Mouse (Mus musculus) CH12.LX (cell line): ENCODE measurements around the gene Psmd3. TPM values are rescaled to one million over a fixed set of nuclear protein-coding genes. Genes with fewer than 3 reads are reported as not detected.
"Not testable (repeated sequence)": the region's sequence is repeated elsewhere in the genome, so short reads cannot be mapped to it uniquely, and the experiment has no call there.

Experiments used
- DNase-seq: peaks from one replicate; pipeline ENCODE4 v3.0.0-alpha.2; 2013; ENCODE audit errors: extremely low read depth
- H3K27ac ChIP-seq: 2 replicates; pipeline ENCODE4 v1.5.1; 2012; ENCODE audit warnings: low read depth, mild to moderate bottlenecking, control low read depth, moderate library complexity; ENCODE audit not compliant: insufficient read depth
- H3K27me3 ChIP-seq: replicated peaks from 2 replicates; pipeline ENCODE3; 2012; ENCODE audit warnings: inconsistent platforms
- H3K36me3 ChIP-seq, 2 experiments: replicated peaks in 1 of 2; 2 replicates each; pipeline versions ENCODE3 to v1.6.1; 2012; ENCODE audit warnings: inconsistent platforms in 1 of 2, low read length in 1 of 2, mild to moderate bottlenecking in 1 of 2, mixed read lengths in 1 of 2, moderate library complexity in 1 of 2; ENCODE audit not compliant: control insufficient read depth in 1 of 2, insufficient read depth in 1 of 2
- H3K4me1 ChIP-seq, 2 experiments: 2 replicates each; pipeline ENCODE4 v1.6.1; 2012; ENCODE audit warnings: inconsistent platforms in 1 of 2, moderate library complexity in 1 of 2; ENCODE audit not compliant: insufficient read depth in 2 of 2, control insufficient read depth in 1 of 2
- H3K4me2 ChIP-seq: 2 replicates; pipeline ENCODE4 v1.6.1; 2012; ENCODE audit warnings: low read depth, mild to moderate bottlenecking, control low read depth; ENCODE audit not compliant: poor library complexity, insufficient read depth, severe bottlenecking
- H3K4me3 ChIP-seq, 3 experiments: fragments of 150-350 bp in 1 of 3; sonication (generic) in 1 of 3; replicated peaks in 1 of 3; 2 replicates each; pipeline versions ENCODE3 to v1.5.1; 2011 to 2012; ENCODE audit warnings: low read depth in 2 of 3, low read length in 2 of 3, mild to moderate bottlenecking in 2 of 3, moderate library complexity in 2 of 3, control low read depth in 1 of 3, improper control_type of control experiment in 1 of 3, inconsistent platforms in 1 of 3, mixed read lengths in 1 of 3; ENCODE audit not compliant: poor library complexity in 1 of 3
- H3K79me2 ChIP-seq: replicated peaks from 2 replicates; pipeline ENCODE4 v1.6.1; 2012; ENCODE audit warnings: mild to moderate bottlenecking, moderate library complexity; ENCODE audit not compliant: control insufficient read depth, poor library complexity, insufficient read depth, severe bottlenecking; ENCODE audit errors: extremely low read depth
- H3K9ac ChIP-seq: 2 replicates; pipeline ENCODE4 v1.6.1; 2012; ENCODE audit warnings: low read depth, mild to moderate bottlenecking, control low read depth, moderate library complexity; ENCODE audit not compliant: insufficient read depth
- H3K9me3 ChIP-seq: replicated peaks from 2 replicates; pipeline ENCODE3; 2012; ENCODE audit warnings: low read length, inconsistent platforms, mixed read lengths
- BHLHE40 ChIP-seq: IDR thresholded peaks from 2 replicates; pipeline ENCODE4 v1.6.1; 2011; ENCODE audit warnings: mild to moderate bottlenecking, low read depth, low read length, improper control_type of control experiment
- CHD1 ChIP-seq: IDR thresholded peaks from 2 replicates; pipeline ENCODE4 v1.6.1; 2012; ENCODE audit warnings: low read depth, low read length, improper control_type of control experiment, inconsistent platforms
- CHD2 ChIP-seq: IDR thresholded peaks from 2 replicates; pipeline ENCODE4 v1.6.1; 2011; ENCODE audit warnings: low read length, improper control_type of control experiment
- CTCF ChIP-seq, 2 experiments: IDR thresholded peaks in 1 of 2; conservative IDR thresholded peaks in 1 of 2; 2 replicates each; pipeline ENCODE4 v1.5.1; 2011 to 2012; ENCODE audit warnings: low read depth in 2 of 2, low read length in 2 of 2, improper control_type of control experiment in 1 of 2, inconsistent platforms in 1 of 2, mild to moderate bottlenecking in 1 of 2, moderate library complexity in 1 of 2
- ELF1 ChIP-seq: IDR thresholded peaks from 2 replicates; pipeline ENCODE4 v1.6.1; 2014; ENCODE audit warnings: low read depth, mild to moderate bottlenecking, inconsistent platforms, low read length, improper control_type of control experiment
- EP300 ChIP-seq: IDR thresholded peaks from 2 replicates; pipeline ENCODE4 v1.6.1; 2011; ENCODE audit warnings: low read length, improper control_type of control experiment
- GABPA ChIP-seq: IDR thresholded peaks from 2 replicates; pipeline ENCODE4 v1.6.1; 2012; ENCODE audit warnings: low read depth, low read length, improper control_type of control experiment, inconsistent platforms; ENCODE audit not compliant: insufficient replicate concordance
- HCFC1 ChIP-seq: IDR thresholded peaks from 2 replicates; pipeline ENCODE4 v1.6.1; 2012; ENCODE audit warnings: low read depth, mild to moderate bottlenecking, inconsistent platforms, low read length, improper control_type of control experiment
- IRF4 ChIP-seq: IDR thresholded peaks from 2 replicates; pipeline ENCODE4 v1.6.1; 2014; ENCODE audit warnings: low read depth, mild to moderate bottlenecking, inconsistent platforms, low read length, improper control_type of control experiment
- JUN ChIP-seq: IDR thresholded peaks from 2 replicates; pipeline ENCODE4 v1.6.1; 2011; ENCODE audit warnings: low read depth, mild to moderate bottlenecking, low read length, improper control_type of control experiment, moderate library complexity; ENCODE audit not compliant: insufficient read depth
- JUND ChIP-seq: conservative IDR thresholded peaks from 2 replicates; pipeline ENCODE4 v1.6.1; 2011; ENCODE audit warnings: low read depth, low read length, improper control_type of control experiment
- KAT2A ChIP-seq: IDR thresholded peaks from 2 replicates; pipeline ENCODE4 v1.6.1; 2012; ENCODE audit warnings: low read length, improper control_type of control experiment, inconsistent platforms; ENCODE audit not compliant: insufficient replicate concordance
- MAFK ChIP-seq: IDR thresholded peaks from 2 replicates; pipeline ENCODE4 v1.6.1; 2011; ENCODE audit warnings: low read length, improper control_type of control experiment; ENCODE audit not compliant: insufficient replicate concordance
- MEF2A ChIP-seq: IDR thresholded peaks from 2 replicates; pipeline ENCODE4 v1.6.1; 2014; ENCODE audit warnings: low read depth, mild to moderate bottlenecking, inconsistent platforms, low read length, improper control_type of control experiment, borderline replicate concordance
- MXI1 ChIP-seq: IDR thresholded peaks from 2 replicates; pipeline ENCODE4 v1.6.1; 2011; ENCODE audit warnings: mild to moderate bottlenecking, low read depth, low read length, improper control_type of control experiment
- NELFE ChIP-seq: IDR thresholded peaks from 2 replicates; pipeline ENCODE4 v1.6.1; 2011; ENCODE audit warnings: low read depth, low read length, improper control_type of control experiment
- NRF1 ChIP-seq: IDR thresholded peaks from 2 replicates; pipeline ENCODE4 v1.6.1; 2014; ENCODE audit warnings: low read depth, mild to moderate bottlenecking, inconsistent platforms, low read length, improper control_type of control experiment, moderate library complexity
- POLR2A ChIP-seq: IDR thresholded peaks from 2 replicates; pipeline ENCODE4 v1.6.1; 2011; ENCODE audit warnings: low read depth, mild to moderate bottlenecking, improper control_type of control experiment, low read length
- RAD21 ChIP-seq: IDR thresholded peaks from 2 replicates; pipeline ENCODE4 v1.6.1; 2011; ENCODE audit warnings: low read depth, mild to moderate bottlenecking, low read length, improper control_type of control experiment, moderate library complexity
- RCOR1 ChIP-seq: conservative IDR thresholded peaks from 2 replicates; pipeline ENCODE4 v1.6.1; 2012; ENCODE audit warnings: low read depth, mild to moderate bottlenecking, inconsistent platforms, low read length, improper control_type of control experiment
- TBP ChIP-seq: conservative IDR thresholded peaks from 2 replicates; pipeline ENCODE4 v1.6.1; 2011; ENCODE audit warnings: low read depth, low read length, improper control_type of control experiment
- UBTF ChIP-seq: IDR thresholded peaks from 2 replicates; pipeline ENCODE4 v1.6.1; 2012; ENCODE audit warnings: low read depth, mild to moderate bottlenecking, inconsistent platforms, low read length, improper control_type of control experiment, moderate library complexity
- USF2 ChIP-seq: conservative IDR thresholded peaks from 2 replicates; pipeline ENCODE4 v1.6.1; 2011; ENCODE audit warnings: low read depth, low read length, improper control_type of control experiment
- ZKSCAN1 ChIP-seq: IDR thresholded peaks from 2 replicates; pipeline ENCODE4 v1.6.1; 2012; ENCODE audit warnings: low read depth, inconsistent platforms, low read length, improper control_type of control experiment, borderline replicate concordance
- ZMIZ1 ChIP-seq: IDR thresholded peaks from 2 replicates; pipeline ENCODE4 v1.6.1; 2012; ENCODE audit warnings: low read depth, mild to moderate bottlenecking, inconsistent platforms, low read length, improper control_type of control experiment
- ZNF384 ChIP-seq: IDR thresholded peaks from 2 replicates; pipeline ENCODE4 v1.6.1; 2012; ENCODE audit warnings: low read depth, low read length, improper control_type of control experiment, inconsistent platforms
- dilution Hi-C: fragments of 300-500 bp; cut with MboI; formaldehyde crosslinking; loops from 2 replicates; pipeline ENCODE4 v1.14.3; 2020; ENCODE audit warnings: low sequenced_read_pairs; ENCODE audit not compliant: extremely low pct_unique_long_range_greater_than_20kb, extremely low pct_ligation_motif_present
- in situ Hi-C: fragments of 300-500 bp; cut with MboI; formaldehyde crosslinking; loops from 3 replicates; pipeline ENCODE4 v1.14.3; 2019; ENCODE audit warnings: low sequenced_read_pairs, low pct_ligation_motif_present, low pct_unique_long_range_greater_than_20kb, mixed read lengths
- polyA plus RNA-seq: library from polyadenylated mRNA; unstranded; fragments of >175 nt; gene quantifications from 2 replicates; pipeline ENCODE4 v1.2.1, GENCODE M21; 2012; ENCODE audit warnings: low read depth; ENCODE audit not compliant: insufficient read length
- total RNA-seq, 2 experiments: library from RNA; depleted of rRNA; stranded (reverse); fragments of 300-350 nt in 1 of 2; fragments of >200 nt in 1 of 2; gene quantifications; 2 replicates each; pipeline ENCODE4 v1.2.3; 2012 to 2014

Gene Psmd3
- total and polyA plus RNA-seq, 3 experiments = 166 to 354 (median 291) TPM

GRCm38 (mm10) chr11:98736176-98736575, 53.8 kb downstream of the Psmd3 start:
- in situ Hi-C loops (no loop called here), dilution Hi-C loops (no loop called here)
- Histone ChIP-seq H3K27ac (no peak overlapping the region), H3K9me3 (peaks cover 11% of the 10 kb centered on the region), H3K36me3 (no peaks in the 10 kb centered on the region), H3K4me2 (no peak overlapping the region), H3K4me1 (peaks cover 0 to 3% of the 10 kb centered on the region in 2 experiments; a peak in 2 of 4 replicates), H3K79me2 (no peaks in the 10 kb centered on the region), H3K27me3 (peaks cover 56% of the 10 kb centered on the region), H3K9ac (no peak overlapping the region), H3K4me3 (no peak overlapping the region)
- TF ChIP-seq USF2 = no peak
- TF ChIP-seq CHD2 = no peak
- no peak for TF ChIP-seq MAFK
- no peak for TF ChIP-seq EP300
- TF ChIP-seq CTCF (conservative IDR thresholded peaks at IDR 0.05 in 1 of 2, IDR thresholded peaks at IDR 0.05 in 1 of 2; ENCODE audit: low read depth in 2 of 2, low read length in 2 of 2) = no peak
- TF ChIP-seq BHLHE40 = no peak
- no peak for TF ChIP-seq MEF2A
- TF ChIP-seq UBTF = no peak
- TF ChIP-seq TBP = no peak
- no peak for TF ChIP-seq GABPA
- TF ChIP-seq MXI1 = no peak
- no peak for TF ChIP-seq ELF1
- no peak for TF ChIP-seq CHD1
- TF ChIP-seq POLR2A = no peak
- no peak for TF ChIP-seq JUND
- no peak for DNase-seq

DNA sequence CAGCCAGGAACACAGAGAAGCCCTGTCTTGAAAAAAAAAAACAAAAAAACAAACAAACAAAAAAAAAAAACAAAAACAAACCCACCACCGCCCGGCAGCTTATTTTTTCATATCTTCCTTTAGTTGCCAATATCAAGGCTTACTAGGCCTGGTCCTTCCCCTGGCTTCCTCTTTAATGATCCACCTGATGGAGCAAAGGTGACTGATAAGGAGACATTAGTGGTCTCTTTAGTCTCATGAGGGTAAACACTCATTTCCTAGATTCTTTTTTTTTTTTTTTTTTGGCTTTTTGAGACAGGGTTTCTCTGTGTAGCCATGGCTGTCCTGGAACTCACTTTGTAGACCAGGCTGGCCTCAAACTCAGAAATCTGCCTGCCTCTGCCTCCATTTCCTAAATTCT, 54.9 kb downstream of the Psmd3 start:
- H3K27ac ChIP-seq, H3K4me3 ChIP-seq, H3K36me3 ChIP-seq, H3K9ac ChIP-seq, H3K4me1 ChIP-seq, H3K79me2 ChIP-seq, dilution Hi-C loops, in situ Hi-C loops, H3K4me2 ChIP-seq, DNase-seq: not testable (repeated sequence)
- peaks cover 57% of the 10 kb centered on the region for H3K27me3 ChIP-seq
- H3K9me3 ChIP-seq = peaks cover 11% of the 10 kb centered on the region

- Histone ChIP-seq H3K36me3 (no peaks in the 10 kb centered on the region), H3K4me2 (no peak overlapping the region), H3K27me3 (peaks cover 65% of the 10 kb centered on the region), H3K9ac (no peak overlapping the region), H3K27ac (no peak overlapping the region), H3K79me2 (no peaks in the 10 kb centered on the region), H3K9me3 (peaks cover 11% of the 10 kb centered on the region), H3K4me1 (peaks cover 6 to 7% of the 10 kb centered on the region in 2 experiments), H3K4me3 (no peak overlapping the region)
- in situ Hi-C loops = no loop called here
- dilution Hi-C loops = no loop called here
- no peak for DNase-seq
- TF ChIP-seq JUN (no peak), ZMIZ1 (no peak), JUND (no peak), ZKSCAN1 (no peak), POLR2A (no peak), EP300 (no peak), RCOR1 (no peak), KAT2A (no peak), ZNF384 (no peak), NRF1 (no peak), ELF1 (no peak), GABPA (no peak), HCFC1 (no peak), IRF4 (no peak), MXI1 (no peak), TBP (no peak), RAD21 (no peak), NELFE (no peak)
Measured at GRCm38 (mm10) chr11:98738428-98738911, 56.1 kb downstream of the Psmd3 start.
